Mouse (Mus musculus) CH12.LX (cell line): ENCODE data around the gene Nav1.

Source experiments
- CHD2 ChIP-seq: IDR thresholded peaks from 2 replicates; pipeline ENCODE4 v1.6.1; 2011; ENCODE audit warnings: low read length, improper control_type of control experiment
- CTCF ChIP-seq, 2 experiments: IDR thresholded peaks in 1 of 2; conservative IDR thresholded peaks in 1 of 2; 2 replicates each; pipeline ENCODE4 v1.5.1; 2011 to 2012; ENCODE audit warnings: low read depth in 2 of 2, low read length in 2 of 2, improper control_type of control experiment in 1 of 2, inconsistent platforms in 1 of 2, mild to moderate bottlenecking in 1 of 2, moderate library complexity in 1 of 2
- KAT2A ChIP-seq: IDR thresholded peaks from 2 replicates; pipeline ENCODE4 v1.6.1; 2012; ENCODE audit warnings: low read length, improper control_type of control experiment, inconsistent platforms; ENCODE audit not compliant: insufficient replicate concordance
- MYC ChIP-seq: IDR thresholded peaks from 2 replicates; pipeline ENCODE4 v1.6.1; 2011; ENCODE audit warnings: low read depth, mild to moderate bottlenecking, improper control_type of control experiment, low read length
- RAD21 ChIP-seq: IDR thresholded peaks from 2 replicates; pipeline ENCODE4 v1.6.1; 2011; ENCODE audit warnings: low read depth, mild to moderate bottlenecking, low read length, improper control_type of control experiment, moderate library complexity
- SIN3A ChIP-seq: IDR thresholded peaks from 2 replicates; pipeline ENCODE4 v1.6.1; 2012; ENCODE audit warnings: low read length, improper control_type of control experiment, inconsistent platforms
- ZNF384 ChIP-seq: IDR thresholded peaks from 2 replicates; pipeline ENCODE4 v1.6.1; 2012; ENCODE audit warnings: low read depth, low read length, improper control_type of control experiment, inconsistent platforms

GRCm38 (mm10) chr1:135636111-135636511 lies 29.0 kb upstream of the Nav1 start:
- TF ChIP-seq SIN3A (no peak), RAD21 (no peak), KAT2A (no peak), CTCF (conservative IDR thresholded peaks at IDR 0.05 in 1 of 2, IDR thresholded peaks at IDR 0.05 in 1 of 2; ENCODE audit: low read depth in 2 of 2, low read length in 2 of 2) (no peak), ZNF384 (no peak), CHD2 (no peak), MYC (no peak)
